Mouse (Mus musculus): ENCODE results near the gene Padi1.

DNA sequence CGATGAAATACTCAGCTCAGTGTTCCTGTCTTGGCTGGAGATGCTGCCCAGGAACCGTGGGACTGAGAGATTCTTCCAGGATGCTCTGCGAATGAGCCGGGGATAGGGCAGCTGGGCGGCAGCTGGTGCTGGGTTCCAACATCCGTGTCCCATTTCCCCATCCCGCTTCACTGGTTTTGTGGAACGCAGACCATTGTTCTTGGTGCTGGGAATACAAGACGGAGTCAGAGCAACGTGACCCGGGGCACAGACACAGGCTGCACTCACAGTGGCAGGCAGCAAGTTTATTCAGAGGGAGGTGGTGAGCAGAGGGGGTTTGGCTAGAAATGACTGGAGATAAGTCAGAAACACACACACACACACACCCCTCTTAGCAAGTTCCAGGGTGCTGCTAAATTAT is 3.7 kb upstream of the Padi1 start:
- TF ChIP-seq POLR2A (IDR thresholded peaks at IDR 0.05; ENCODE audit: extremely low read depth, insufficient read depth, low read length) (no peak), CTCF (IDR thresholded peaks at IDR 0.05; ENCODE audit: extremely low read depth, insufficient read depth, low read length) (no peak)

Data from cortical plate, adult 2 months (tissue).